Mouse (Mus musculus) embryonic stem cell, embryonic (primary cell): ENCODE data around the gene Tlr9.

Source experiments
- CTCF ChIA-PET, 4 experiments: fragments of 300-600 bp in 2 of 4; fragments of 350-600 bp in 2 of 4; sonication (Branson Sonifier 250); formaldehyde crosslinking; loops; one replicate each; lab custom pipeline; 2022; ENCODE audit warnings: inconsistent platforms in 2 of 4; lab: Charles Lee
- POLR2A ChIA-PET, 4 experiments: fragments of 300-600 bp in 2 of 4; fragments of 350-600 bp in 2 of 4; sonication (Branson Sonifier 250); formaldehyde crosslinking; loops; one replicate each; lab custom pipeline; 2022; ENCODE audit warnings: antibody characterized with exemption in 4 of 4, inconsistent platforms in 1 of 4; lab: Charles Lee

Tlr9 gene

DNA sequence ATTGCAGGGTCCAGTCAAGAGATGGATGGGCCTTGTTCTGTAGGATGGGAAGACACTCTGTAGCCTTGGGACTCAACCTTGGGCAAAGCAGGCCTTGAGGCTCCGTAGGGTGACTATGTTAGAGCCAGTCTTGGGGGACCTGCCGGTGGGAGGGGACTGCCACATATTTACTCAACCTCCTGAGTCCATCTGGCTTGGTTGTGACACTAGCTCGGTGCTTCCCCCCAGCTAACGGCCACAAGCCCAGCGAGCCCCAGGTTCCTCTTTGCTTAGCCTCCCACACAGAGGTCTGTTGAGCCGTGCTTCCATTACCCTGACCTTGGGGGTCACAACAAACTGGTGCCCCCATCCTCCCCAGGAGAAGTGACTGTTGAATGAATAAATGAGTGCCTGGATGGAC, 38.7 kb downstream of the Tlr9 start:
- CTCF ChIA-PET, result interaction anchor here in 2 of 4 experiments (0.7 to 1.0 kb wide), 2 partner anchors 20 to 559 kb away, joined by 3 read pairs; partner anchors contain the start of gene Poc1a (in 1 of the 2)
- POLR2A ChIA-PET, result interaction anchor here in 2 of 4 experiments (1.2 to 4.2 kb wide), 4 partner anchors 11 to 49 kb away, joined by 3 to 22 read pairs (median 11); partner anchors contain the start of gene Alas1 (in 1 of the 2)

DNA sequence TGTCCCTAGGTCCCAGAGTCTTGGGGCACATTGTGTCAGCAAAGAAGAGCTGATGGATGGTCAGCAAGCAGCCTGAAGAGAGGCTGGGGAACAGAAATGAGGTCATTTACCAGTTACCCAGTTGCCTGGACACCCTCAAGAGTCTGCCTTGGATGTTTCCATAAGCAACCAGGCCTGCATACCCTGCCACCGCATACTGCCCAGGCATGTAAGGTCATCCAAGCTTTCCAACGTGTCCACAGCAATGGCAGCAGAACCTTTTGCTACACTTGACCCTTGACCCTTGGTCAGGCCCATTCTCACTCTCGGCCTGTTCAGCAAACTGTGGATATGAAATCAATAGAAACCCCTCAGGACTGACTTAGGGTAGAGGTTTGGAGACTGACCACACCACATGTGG, 39.1 kb downstream of the Tlr9 start:
- ChIA-PET POLR2A (interaction anchor here in 2 of 4 experiments (1.2 to 4.2 kb wide), 4 partner anchors 12 to 50 kb away, joined by 3 to 22 read pairs (median 11); partner anchors contain the start of gene Alas1 (in 1 of the 2)), CTCF (interaction anchor here in 1 of 4 experiments (1.0 kb wide), 1 partner anchor 19 kb away, joined by 3 read pairs; the partner anchor contains the start of gene Poc1a)

DNA sequence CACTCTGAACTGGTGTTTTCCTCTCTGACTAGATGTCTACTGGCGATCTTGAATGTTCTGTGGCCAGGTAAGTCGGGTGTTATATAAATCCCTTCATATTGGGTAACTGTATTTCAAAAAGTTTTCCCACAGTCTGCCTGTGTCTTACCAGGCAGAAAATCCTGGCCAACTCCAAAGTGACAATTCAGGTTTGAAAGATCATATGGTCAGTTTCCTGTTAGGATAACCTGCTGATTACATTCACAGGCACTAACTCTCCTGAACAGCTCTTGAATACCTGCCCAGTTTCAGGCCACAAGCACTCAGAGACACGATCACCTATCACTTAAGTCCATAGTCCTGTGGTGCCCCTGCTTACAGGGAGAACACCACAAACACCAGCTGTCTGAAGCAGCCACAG, 39.7 kb downstream of the Tlr9 start:
- POLR2A ChIA-PET, result interaction anchor here in 2 of 4 experiments (1.2 to 4.2 kb wide), 3 partner anchors 11 to 50 kb away, joined by 3 to 22 read pairs (median 4); no protein-coding TSS in a partner anchor
- CTCF ChIA-PET, result no interaction called here

DNA sequence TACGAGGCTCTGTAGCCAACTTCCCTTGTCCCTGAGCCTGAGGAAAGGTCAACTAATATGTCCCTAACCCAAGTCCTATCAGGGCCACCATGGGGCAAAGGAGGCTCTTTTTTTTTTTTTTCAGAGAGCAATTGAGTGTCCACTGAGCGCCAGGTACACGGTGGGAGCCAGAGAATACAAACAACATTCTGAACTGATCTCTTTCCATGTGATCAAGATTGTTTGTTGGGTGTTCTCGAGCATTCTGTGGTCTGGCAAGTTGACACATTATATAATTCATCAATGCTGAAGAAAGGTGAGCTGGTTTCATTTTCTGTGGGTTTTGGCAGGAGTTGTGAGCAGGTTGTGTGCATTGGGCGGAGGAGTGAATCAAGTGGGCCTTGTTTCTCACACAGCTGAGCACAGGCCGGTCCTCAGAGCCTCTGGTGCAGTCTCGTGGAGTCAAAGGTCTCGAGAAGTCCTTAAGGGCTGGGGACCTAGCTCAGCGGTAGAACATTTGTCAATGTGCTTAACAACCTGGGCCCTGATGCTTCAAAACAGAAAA, 41.1 kb downstream of the Tlr9 start:
- ChIA-PET CTCF (no interaction called here), POLR2A (interaction anchor here in 2 of 4 experiments (0.6 to 4.2 kb wide), 6 partner anchors 10 to 22 kb away, joined by 3 to 22 read pairs (median 4); no protein-coding TSS in a partner anchor)

DNA sequence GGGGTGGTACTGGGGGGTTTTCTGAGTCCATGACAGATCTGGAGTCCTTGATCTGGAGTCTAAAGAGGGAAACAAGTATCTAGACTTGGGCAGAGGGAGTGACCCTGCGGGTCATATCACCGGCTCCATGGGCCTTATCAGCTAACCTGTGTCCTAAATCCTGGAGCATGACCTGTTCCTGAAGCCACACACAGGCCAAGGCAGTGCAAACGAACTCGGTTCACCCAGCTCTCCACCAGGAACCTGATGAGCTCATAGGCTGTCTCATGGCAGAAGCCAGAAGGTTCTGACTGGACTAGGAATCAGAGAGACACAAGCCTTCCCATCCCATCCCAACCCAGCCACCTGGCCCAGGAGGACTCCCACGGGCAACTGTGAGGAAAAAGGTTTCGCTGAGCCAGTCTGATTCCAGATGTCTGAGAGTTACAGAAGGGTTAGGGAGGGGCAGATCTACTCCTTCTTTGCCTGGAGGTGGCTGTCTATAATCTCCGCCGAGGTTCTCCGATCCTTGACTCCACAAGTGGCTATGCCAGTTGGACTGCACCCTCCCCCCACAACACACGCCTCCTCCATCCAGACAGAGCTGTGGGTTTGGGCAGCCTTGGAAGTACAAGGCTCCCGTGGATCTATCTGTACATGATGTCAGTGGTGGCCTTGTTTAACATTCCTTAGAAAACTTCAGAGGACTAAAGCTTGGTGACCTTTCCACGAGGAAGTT, 43.1 kb downstream of the Tlr9 start:
- ChIA-PET CTCF (interaction anchor here in 2 of 4 experiments (0.7 to 1.0 kb wide), 2 partner anchors 15 to 34 kb away, joined by 3 to 4 read pairs; partner anchors contain the start of gene Poc1a (in 1 of the 2)), POLR2A (interaction anchor here in 1 of 4 experiments (0.6 kb wide), 2 partner anchors 57 to 1363 kb away, joined by 3 to 6 read pairs; no protein-coding TSS in a partner anchor)

DNA sequence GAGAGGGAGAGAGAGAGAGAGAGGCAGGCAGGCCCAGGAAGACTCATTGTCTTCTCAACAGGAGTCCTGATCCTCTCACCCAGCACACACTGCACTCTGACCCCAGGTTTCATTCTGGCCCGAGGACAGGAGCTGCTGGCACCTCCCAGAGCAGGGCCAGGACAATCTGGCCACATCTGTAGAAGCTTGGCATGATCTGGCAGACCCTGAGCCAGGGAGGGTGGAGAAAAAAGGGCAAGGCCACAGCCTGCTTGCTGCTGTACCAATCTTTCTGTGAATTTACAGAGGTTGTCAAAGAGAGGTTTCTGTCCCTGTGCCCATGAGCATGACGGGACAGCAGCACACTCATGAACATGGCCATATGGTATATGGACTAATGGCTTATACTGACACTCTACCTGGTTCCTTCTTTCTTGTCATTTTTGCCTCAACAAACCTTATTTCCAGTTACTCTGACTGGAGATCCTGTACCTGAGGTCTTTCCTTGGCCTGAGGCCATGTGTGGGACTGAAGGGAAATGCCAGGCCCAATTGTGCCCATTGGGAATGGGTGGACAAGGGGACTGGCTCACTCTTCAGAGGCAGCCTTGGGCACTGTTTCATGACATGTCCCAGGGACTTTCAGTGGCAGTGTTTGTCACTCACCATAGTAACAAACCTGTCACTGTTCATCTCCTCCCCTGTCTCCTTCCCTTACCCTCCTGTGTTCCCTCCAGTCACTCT, 44.7 kb downstream of the Tlr9 start:
- ChIA-PET CTCF (no interaction called here), POLR2A (interaction anchor here in 1 of 4 experiments (0.7 kb wide), 1 partner anchor 163 kb away, joined by 6 read pairs; no protein-coding TSS in a partner anchor)

DNA sequence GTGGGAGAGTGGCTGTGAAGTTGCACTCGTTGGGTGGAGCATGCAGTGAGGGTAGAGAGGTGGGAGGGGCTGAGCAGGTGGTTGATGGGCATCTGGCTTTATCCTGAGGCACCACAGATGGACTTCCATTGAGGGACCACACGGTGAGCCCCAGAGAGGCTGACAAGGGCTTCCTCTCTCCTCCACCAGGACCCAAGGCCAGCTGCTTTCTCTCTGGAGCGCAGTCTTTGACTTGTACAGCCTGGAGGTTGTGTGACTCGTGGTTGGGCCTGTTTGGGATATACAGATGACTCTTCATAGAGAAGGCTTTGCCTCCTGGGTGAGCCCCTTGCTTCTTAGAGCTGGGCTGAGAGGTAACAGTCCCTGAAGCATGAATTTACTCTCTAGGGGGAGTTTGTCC, 46.0 kb downstream of the Tlr9 start:
- CTCF ChIA-PET, result interaction anchor here in 1 of 4 experiments (1.5 kb wide), 1 partner anchor 12 kb away, joined by 6 read pairs; the partner anchor contains the start of gene Poc1a
- POLR2A ChIA-PET, result interaction anchor here in 1 of 4 experiments (1.2 kb wide), 1 partner anchor 12 kb away, joined by 3 read pairs; the partner anchor contains the start of gene Poc1a

DNA sequence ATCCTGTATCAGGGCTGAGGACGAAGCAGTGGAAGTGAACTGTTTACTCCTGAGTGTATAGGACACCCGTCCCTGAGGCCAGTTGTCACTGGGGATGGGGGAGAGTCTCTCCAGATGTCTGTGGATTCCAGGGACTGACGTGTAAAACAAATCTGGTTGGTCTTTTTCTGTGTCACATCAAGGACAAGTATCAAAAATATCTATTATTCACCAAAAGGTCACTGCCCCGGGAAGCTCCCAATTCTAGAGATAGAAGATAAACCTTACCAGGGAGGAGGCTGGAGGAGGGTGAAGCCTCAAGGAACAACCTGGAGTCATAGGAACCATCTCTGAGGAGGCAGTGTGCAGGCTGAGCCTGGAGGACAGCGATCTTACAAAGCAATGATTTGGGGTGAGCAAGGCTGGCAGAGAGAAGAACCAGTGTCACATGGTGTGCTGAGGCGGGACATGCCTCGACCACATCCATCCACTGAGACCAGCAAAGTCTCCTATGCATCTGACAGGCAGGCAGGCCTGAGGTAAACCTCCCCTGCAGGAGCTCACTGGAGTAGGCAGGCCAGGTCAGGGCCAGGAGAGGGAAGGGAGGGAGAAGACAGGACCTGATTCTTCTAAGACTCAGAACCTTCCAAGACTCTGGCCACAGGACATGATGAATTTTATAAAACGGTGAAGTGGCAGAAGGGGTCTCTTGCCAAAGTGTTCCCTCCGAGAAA, 46.8 kb downstream of the Tlr9 start:
- POLR2A ChIA-PET, result interaction anchor here in 3 of 4 experiments (1.0 to 1.4 kb wide), 4 partner anchors 11 to 160 kb away, joined by 3 to 4 read pairs (median 3); partner anchors contain the start of genes Poc1a (in 2 of the 3) and Rpl29 (in 1 of the 3)
- CTCF ChIA-PET, result interaction anchor here in 1 of 4 experiments (1.5 kb wide), 1 partner anchor 12 kb away, joined by 6 read pairs; the partner anchor contains the start of gene Poc1a

DNA sequence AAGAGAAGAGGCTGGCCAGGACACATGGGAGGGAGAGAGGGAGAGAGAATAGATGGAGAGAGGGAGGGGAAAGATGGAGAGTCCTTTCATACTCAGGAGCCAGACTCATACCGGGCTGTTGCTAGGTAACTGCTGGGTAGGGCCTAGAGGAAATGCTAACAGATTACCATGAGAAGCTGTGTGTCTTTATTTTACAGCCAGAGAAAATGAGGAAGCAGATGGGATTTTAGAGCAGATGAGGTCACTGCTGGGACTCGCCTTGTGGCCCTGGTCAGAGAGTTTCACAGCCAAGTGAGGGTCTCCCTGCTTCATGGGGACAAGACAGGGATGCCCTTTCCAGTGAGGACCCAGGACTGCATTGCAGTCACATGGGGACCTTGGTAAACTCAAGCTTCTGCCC, 47.5 kb downstream of the Tlr9 start:
- CTCF ChIA-PET, result interaction anchor here in 1 of 4 experiments (0.6 kb wide), 1 partner anchor 11 kb away, joined by 3 read pairs; the partner anchor contains the start of gene Poc1a
- POLR2A ChIA-PET, result interaction anchor here in 3 of 4 experiments (0.8 to 1.4 kb wide), 5 partner anchors 10 to 160 kb away, joined by 3 to 4 read pairs (median 3); partner anchors contain the start of genes Poc1a (in 1 of the 3) and Rpl29 (in 1 of the 3)

DNA sequence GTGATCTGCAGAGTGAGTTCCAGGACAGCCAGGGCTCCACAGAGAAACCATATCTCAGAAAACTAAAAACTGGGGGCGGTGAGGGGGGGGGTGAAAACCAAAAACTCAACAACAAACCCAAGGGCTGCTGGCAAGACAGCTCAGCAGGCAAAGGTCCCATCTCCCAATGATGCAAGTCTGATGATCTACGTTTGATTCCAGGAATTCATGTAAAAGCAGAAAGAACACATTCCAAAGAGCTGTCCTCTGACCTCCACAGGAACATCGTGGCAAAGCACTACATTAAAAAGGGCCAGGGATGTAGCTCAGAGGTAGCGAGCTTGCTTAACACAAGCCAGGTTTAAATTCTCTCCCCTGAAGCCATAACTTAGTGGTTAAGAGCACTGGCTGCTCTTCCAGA, 48.3 kb downstream of the Tlr9 start:
- ChIA-PET CTCF (interaction anchor here in 1 of 4 experiments (0.7 kb wide), 1 partner anchor 89 kb away, joined by 3 read pairs; no protein-coding TSS in a partner anchor), POLR2A (interaction anchor here in 2 of 4 experiments (0.8 to 1.4 kb wide), 4 partner anchors 10 to 59 kb away, joined by 3 to 4 read pairs (median 3); no protein-coding TSS in a partner anchor)

DNA sequence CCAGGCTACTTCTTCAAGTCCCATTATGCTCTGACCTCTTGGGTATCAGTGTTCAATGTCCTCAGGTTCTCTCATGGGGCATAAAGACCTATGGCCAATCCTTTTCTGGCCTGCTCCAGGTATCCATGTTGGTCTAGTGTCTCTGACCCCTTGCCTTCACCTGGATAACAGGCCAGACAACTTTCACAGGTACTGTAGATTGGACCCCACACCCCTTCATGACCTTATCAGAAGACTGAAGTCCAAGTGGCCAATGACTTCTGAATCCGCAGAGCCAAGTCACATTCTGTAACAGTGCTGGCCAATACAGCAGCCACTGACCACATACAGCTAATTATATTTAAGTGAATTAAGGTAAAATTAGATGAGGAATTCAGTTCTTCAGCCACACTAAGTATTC, 49.9 kb downstream of the Tlr9 start:
- POLR2A ChIA-PET, result interaction anchor here in 2 of 4 experiments (1.4 to 2.3 kb wide), 3 partner anchors 9 to 22 kb away, joined by 4 to 22 read pairs (median 4); no protein-coding TSS in a partner anchor
- CTCF ChIA-PET, result interaction anchor here in 1 of 4 experiments (0.9 to 2.0 kb wide), 2 partner anchors 60 to 150 kb away, joined by 3 to 6 read pairs; no protein-coding TSS in a partner anchor

DNA sequence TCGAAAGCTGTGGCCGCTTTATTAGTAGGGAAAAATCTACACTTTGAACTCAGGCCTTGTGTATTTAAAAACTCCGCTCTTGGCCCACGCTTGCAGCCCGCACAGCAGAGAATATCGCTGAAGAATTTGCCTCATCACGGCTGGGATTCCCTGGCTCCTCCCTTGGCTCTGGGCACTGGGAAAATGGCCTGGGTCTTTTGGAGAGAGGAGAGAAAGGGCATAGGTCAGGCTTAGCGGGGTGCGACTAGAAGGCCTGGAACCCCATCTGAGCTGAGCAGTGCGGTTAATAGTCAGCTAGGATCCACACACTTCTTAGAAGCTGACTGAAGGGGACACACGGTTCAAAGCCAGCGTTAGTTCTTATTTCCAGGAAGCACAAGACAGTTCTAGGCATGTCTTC, 50.9 kb downstream of the Tlr9 start:
- CTCF ChIA-PET, result interaction anchor here in 1 of 4 experiments (0.9 to 2.0 kb wide), 4 partner anchors 18 to 149 kb away, joined by 3 to 7 read pairs (median 4); no protein-coding TSS in a partner anchor
- POLR2A ChIA-PET, result interaction anchor here in 2 of 4 experiments (0.8 to 2.3 kb wide), 8 partner anchors 10 to 147 kb away, joined by 3 to 22 read pairs (median 4); no protein-coding TSS in a partner anchor

DNA sequence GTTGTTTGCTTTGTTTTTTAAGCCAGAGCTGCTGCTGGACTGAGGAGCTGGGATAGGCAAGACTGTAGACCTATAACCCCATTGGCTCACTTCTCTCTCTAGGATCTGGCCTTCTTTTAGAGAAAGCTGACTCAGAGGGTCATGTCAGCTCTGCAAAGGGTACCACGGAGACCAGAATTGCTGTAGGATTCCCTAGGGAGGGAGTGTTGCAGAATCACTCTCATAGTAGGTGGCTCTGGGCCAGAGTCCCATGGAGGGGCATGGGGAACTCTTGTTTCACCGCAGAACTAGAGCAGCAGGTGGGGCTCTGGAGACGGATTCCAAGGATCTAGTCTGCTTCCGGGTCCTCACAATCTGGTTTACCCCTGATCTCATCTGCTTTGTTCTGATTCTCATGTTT, 51.4 kb downstream of the Tlr9 start:
- POLR2A ChIA-PET, result interaction anchor here in 2 of 4 experiments (0.8 to 2.3 kb wide), 10 partner anchors 10 to 147 kb away, joined by 3 to 22 read pairs (median 4); no protein-coding TSS in a partner anchor
- CTCF ChIA-PET, result interaction anchor here in 2 of 4 experiments (1.0 to 2.0 kb wide), 4 partner anchors 17 to 148 kb away, joined by 3 to 7 read pairs (median 4); no protein-coding TSS in a partner anchor

DNA sequence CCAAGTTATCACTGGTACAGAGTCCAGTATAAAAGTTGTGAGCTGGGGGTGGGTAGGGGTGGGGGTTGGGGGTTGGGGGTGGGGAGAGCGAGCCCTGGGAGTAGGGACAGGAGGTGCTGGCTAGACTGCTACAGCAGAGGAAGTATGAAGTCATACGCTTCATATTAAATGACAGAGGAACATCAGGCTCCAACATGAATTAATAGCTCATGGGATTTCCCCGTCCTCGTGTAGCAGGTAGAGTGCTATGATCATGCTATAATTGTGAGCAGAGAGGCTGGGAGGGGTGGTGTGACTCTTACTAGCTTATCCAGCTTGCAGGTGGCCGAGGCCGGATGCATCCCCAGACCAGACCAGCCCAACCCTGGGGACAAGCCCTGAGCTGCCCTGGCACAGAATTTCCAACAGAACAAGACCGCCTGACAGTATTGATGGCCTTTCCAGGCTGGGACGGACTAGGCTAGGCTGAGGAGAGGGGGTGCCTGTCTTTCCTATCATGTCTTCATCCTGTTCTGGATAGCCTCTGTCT, 52.3 kb downstream of the Tlr9 start:
- ChIA-PET POLR2A (interaction anchor here in 2 of 4 experiments (0.8 to 1.7 kb wide), 8 partner anchors 11 to 163 kb away, joined by 3 to 6 read pairs (median 3); partner anchors contain the start of genes Acy1 (in 1 of the 2) and Wdr82 (in 1 of the 2)), CTCF (interaction anchor here in 2 of 4 experiments (1.1 to 1.8 kb wide), 3 partner anchors 26 to 147 kb away, joined by 3 to 7 read pairs (median 4); partner anchors contain the start of gene Alas1 (in 1 of the 2))

DNA sequence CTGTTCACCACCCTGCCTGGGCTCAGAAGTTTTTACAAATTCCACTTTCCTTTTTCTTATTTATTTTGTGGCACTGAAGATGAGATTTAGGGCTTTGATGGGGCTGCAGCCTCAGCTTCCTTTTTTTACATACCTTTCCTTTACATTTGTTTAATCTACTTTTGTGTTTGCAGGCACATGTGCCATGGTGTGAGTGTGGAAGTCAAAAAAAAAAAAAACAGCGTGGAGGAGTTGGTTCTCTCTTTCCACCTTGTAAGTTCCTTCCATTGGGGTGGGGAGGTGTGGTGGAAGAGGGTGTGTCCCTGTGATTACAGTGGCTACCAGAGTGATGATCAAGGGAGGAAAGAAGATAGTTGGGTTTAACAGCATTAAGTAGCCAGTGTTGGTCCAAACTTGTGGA, 53.4 kb downstream of the Tlr9 start:
- ChIA-PET CTCF (interaction anchor here in 3 of 4 experiments (0.6 to 1.5 kb wide), 4 partner anchors 64 to 163 kb away, joined by 3 to 6 read pairs (median 4); no protein-coding TSS in a partner anchor), POLR2A (interaction anchor here in 3 of 4 experiments (0.6 to 1.7 kb wide), 7 partner anchors 13 to 643 kb away, joined by 3 to 6 read pairs (median 3); partner anchors contain the start of gene Rpl29 (in 1 of the 3))
